Mouse (Mus musculus) T-helper 2 cell (primary cell): Measurements from ENCODE around the gene Skap2.

Experiments used
- in situ Hi-C: fragments of 300-600 bp; cut with MboI, MseI; formaldehyde crosslinking; loops from one replicate; pipeline ENCODE4 v1.15.1; 2025; ENCODE audit warnings: high pct_unique_total_duplicates

The Skap2 gene

DNA sequence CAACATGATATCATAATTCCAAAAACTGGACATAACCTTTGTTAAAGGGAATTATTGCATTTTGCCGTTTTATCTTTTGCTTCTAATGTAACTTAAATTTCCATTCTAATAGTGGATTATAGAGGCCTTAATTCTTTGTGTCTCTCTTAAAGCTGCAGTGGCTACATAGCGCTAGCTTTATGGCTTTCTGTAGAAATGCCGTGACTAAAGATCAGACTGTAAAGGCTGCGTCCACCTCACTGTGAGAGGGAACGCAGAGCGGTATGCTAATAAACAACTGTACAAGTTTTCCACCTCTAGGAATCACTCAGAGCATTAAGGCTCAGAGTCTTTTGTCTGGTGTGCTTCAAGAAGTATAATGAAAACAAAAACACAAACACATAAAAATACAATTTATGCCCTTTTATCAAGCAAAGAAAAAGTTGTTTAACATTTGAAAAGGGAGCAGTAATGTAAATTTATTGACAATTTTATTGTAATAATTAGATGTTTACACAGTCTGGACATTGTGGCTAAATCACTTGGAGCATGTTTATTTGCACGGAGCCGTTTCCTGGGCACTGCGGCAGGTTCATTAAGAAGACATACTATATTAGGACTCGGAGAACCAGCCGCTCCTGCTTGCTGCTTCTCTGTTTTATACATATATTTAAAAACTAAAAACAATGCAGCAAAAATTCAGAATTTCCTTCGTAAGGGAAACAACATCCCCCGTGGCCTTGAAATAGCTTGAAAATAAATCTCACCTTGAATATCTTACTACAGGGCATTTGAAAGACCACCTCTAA, 162.1 kb downstream of the Skap2 start:
- in situ Hi-C loops: loop anchor here (10.0 kb wide), 1 partner anchor 255 kb away; no protein-coding TSS in a partner anchor

GRCm38 (mm10) chr6:51849561-51849960, 162.8 kb downstream of the Skap2 start:
- in situ Hi-C loops: loop anchor here (25.0 kb wide), 1 partner anchor 437 kb away; no protein-coding TSS in a partner anchor

- in situ Hi-C loops: loop anchor here (25.0 kb wide), 1 partner anchor 432 kb away; no protein-coding TSS in a partner anchor
Observed at GRCm38 (mm10) chr6:51844106-51844505, 168.2 kb downstream of the Skap2 start.

DNA sequence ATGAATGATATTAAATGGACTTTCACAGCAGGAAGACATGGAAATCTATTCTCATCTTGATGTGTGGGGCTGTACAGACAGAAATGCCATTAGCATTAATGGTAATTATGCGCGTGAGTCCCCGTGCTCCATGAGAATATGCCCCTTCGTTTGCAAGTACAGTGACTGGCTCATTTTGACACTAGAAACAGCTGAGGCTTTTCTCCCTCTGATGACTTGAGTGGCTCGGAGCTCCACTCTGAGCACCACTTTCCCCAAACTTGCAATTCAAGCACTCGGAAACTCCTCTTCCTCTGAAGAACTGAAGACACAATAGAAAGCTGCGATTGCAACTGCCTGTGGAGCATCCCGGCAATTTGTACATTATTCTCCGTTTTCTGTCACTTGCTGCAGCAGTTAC, 169.3 kb downstream of the Skap2 start:
- in situ Hi-C loops: loop anchor here (25.0 kb wide), 1 partner anchor 431 kb away; no protein-coding TSS in a partner anchor

- in situ Hi-C loops: loop anchor here (25.0 kb wide), 1 partner anchor 426 kb away; no protein-coding TSS in a partner anchor
Observed at GRCm38 (mm10) chr6:51838177-51838576, 174.2 kb downstream of the Skap2 start.

DNA sequence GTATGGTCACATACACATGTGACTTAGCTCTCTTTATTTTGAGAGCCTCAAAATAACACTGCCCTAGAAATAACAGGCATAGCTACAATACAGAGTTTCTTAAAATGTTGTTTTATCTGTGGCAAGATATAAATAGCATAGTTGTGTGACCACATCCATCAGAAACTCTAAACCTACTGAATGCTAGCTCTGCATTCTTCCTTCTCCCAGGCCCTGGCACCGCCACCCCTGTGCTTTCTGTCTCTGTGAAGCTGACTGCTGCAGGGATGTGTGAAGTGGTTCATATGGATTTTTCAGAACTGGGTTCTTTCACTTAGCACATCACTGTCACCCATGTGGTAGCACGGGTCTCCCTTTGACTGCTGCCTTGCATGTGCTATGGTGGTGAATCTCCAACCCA, 179.0 kb downstream of the Skap2 start:
- in situ Hi-C loops: loop anchor here (25.0 kb wide), 1 partner anchor 421 kb away; no protein-coding TSS in a partner anchor

DNA sequence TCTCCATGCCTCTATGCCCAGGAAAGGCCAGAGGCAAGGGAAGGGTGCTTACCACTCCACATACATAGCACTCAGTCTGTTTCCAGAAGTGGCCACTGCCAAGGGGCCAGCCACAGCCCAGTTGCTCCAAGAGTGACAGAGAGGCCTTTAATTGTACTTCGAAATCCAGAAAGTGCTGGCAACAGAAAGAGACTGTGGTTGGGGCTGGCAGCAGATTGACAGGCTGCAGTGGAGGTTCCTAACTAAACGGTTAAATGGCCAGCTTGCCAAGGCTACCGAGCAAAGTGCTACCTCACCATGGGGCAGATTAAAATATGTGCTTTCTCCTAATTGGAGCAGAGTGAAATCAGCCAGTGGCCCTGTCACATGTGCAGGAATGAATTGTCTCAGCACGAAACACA, 186.7 kb downstream of the Skap2 start:
- in situ Hi-C loops: loop anchor here (25.0 kb wide), 1 partner anchor 413 kb away; no protein-coding TSS in a partner anchor

DNA sequence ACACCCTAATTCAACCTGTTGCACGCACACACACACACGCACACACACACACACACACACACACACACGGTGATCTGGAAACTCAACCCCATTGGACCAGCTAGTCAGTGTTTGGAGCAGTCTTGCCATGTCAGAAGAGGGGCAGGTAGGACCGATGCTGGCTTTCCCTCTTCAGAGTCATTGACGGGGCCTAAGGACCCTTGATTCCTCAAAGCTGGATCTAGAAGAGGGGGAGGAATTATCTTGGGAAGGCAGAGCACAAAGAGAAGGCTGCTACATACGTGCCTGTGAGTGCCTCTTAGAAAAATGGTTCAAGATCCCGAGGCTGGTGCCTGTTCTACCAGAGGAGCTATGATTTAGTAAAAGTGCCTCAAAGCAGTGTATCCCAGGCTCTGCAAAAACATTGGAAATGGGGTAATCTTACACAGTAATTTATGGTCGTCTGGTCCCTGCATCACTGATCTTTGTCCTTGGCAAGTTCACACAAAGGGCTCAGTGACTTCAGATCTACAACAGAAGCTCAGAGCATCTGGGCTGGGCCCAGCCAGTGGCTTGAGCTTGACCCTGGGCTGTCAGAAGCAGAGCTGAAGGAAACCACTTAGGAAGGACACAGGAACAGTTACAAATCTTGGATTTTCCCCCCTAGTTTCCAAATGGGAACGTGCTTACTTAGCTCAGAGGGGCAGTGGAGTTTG, 188.1 kb downstream of the Skap2 start:
- in situ Hi-C loops: no loop called here

- in situ Hi-C loops: no loop called here
Observed at GRCm38 (mm10) chr6:51822049-51822448, 190.3 kb downstream of the Skap2 start.

- in situ Hi-C loops: no loop called here
Observed at GRCm38 (mm10) chr6:51820853-51821252, 191.5 kb downstream of the Skap2 start.

GRCm38 (mm10) chr6:51816892-51817621, 195.3 kb downstream of the Skap2 start:
- in situ Hi-C loops: no loop called here

- in situ Hi-C loops: no loop called here
Observed at GRCm38 (mm10) chr6:51810906-51811305, 201.4 kb downstream of the Skap2 start.

DNA sequence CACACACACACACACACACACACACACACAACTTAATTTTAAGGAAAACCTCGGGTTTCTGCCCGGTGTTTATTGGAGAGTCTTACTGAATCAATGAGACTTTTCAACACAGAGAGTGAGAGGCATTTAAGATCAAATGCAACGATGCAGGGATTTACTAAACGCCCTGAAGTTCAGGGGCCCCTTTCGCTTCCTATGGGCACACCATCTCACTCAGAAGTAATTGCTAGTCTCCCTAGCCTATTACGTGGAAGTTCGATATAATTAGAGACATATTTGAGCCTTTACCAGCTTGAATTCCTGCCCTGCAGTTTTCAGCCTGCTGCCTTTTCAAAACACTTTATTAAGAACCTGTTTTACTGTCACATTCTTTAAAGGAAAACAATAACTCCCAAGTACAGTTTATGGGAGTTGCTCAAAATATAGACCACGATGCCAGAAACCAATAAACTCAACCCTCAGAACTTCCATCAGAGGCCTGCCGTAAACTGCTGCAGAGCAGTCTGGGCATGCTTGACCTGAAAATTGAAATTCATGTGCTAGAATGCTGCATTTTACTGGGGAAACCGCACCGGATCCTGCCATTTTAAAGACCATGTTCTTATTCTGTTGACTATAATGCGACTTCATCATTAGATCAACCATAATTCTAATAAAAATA, 203.1 kb downstream of the Skap2 start:
- in situ Hi-C loops: no loop called here

GRCm38 (mm10) chr6:51808011-51808410, 204.3 kb downstream of the Skap2 start:
- in situ Hi-C loops: no loop called here
